Mouse (Mus musculus) small intestine, adult 2 months (tissue): ENCODE measurements around the gene Gm43552.

Source experiments
- CTCF ChIP-seq: fragments of 200-500 bp; IDR thresholded peaks from 2 replicates; pipeline ENCODE4 v1.5.1; 2012; ENCODE audit warnings: low read depth, mild to moderate bottlenecking, control low read depth, inconsistent platforms, low read length, moderate library complexity, mixed read lengths; ENCODE audit not compliant: insufficient replicate concordance, insufficient read length; ENCODE audit errors: extremely low read depth
- POLR2A ChIP-seq: fragments of 200-500 bp; IDR thresholded peaks from 2 replicates; pipeline ENCODE4 v1.6.1; 2012; ENCODE audit warnings: low read depth, mild to moderate bottlenecking, control low read depth, inconsistent platforms, low read length, moderate library complexity

DNA sequence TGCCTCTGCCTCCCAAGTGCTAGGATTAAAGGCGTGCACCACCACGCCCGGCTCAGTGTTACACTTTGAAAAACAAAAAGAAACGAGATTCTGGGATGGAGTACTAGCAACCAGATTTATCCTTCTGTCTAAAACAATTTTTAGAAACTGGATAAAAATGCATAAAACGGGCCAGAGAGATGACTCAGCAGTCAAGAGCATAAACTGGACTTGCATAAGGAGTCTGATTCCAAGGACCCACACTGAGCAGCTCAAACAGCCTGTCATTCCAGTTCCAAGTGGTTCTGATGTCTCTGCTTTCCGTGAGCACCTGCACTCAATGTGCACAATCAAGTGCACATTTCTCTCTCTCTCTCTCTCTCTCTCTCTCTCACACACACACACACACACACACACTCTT, 22.9 kb downstream of the Gm43552 start:
- TF ChIP-seq CTCF (no peak), POLR2A (no peak)
